Mouse (Mus musculus): ENCODE measurements around the gene Tnni1.

Tnni1 gene

DNA sequence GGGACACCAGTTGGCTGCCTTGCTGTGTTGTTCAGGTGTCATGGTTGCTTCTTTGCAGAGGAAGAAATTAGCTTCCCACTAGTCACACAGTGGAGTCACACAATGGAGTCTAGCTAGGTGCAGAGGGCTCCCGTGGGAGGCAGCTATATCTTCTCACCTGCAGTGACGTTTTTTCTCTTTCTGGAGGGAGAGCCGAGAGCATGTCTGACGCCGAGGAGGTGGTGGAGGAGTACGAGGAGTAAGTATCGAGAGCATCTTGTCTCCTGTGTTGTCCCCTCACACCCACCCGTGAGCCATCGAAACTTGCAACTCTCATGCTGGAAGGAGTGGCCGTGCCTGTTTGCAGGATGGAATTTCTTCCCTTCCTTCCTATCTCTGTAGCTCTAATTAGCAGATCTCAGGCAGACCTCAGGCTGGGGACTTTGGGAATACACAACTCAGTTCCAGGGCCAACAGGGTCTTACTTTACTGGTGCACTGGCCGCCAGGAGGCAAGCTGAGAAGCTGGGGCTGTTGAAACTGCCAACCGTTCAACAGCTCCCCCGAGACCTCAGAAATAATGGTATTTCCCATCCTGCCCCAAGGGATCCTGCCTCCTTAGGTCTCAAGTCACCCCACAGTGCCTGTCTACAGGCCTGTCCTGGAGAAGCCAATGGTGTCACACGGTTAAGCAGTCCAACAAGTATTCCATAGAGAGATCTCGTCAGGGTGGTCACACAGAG is 61.6 kb downstream of the Tnni1 start:
- no peak for DNase-seq (ENCODE audit: low read depth, low spot score)

DNA sequence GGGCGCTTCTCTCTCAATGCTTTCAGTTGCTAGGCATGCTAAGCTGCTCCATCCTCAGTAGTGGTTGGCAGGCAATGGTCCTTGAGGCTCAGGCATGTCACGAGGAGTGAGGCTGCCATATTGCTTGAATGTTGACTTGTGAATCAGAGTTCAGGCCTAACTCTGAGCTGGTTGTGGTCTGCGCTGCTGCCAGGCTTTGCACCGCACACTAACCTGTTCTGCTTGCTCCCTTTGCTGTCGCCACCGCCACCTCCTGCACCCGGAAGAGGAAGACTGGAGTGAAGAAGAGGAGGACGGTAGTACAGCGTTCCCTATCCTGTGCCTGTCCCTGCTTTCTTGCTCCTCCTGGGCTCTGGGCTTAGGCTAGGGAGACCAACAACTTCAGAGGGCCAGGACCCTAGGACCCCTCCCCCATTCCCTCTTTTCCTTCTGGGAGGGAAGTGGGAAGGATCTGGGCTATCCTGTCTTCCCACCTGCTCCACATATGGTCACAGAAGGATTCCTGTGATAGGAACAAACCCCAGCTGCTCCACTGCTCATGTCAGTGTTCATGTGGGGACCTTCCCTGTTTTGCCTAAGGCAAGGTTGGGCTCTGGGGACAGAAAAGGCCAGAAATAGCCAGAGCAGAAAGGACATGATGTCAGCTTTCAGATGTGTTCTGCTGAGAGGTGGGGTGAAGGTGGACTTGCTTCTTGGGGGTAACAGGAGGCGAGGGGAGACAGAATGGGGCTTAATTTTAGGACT is 64.5 kb downstream of the Tnni1 start:
- no peak for DNase-seq (ENCODE audit: low read depth, low spot score)

DNA sequence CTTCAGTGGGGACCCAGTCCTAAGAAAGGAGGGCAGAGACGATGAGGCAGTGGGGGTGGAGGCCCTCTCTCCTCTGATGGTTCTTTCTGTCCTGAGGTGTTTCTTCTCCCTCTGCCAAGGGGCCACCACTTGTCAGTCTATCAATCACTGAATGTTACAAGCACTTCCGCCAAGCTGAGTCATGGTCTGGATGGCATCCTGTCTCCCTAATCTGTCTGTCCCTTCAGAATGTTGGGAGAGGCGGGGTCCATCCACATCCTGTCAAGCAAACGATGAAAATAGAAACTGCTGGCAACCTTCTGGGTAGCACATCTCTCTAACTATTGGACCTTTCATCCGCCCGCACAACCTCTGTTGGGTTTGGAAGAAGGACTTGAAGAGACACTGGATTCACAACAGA is 65.2 kb downstream of the Tnni1 start:
- no peak for DNase-seq (ENCODE audit: low read depth, low spot score)

DNA sequence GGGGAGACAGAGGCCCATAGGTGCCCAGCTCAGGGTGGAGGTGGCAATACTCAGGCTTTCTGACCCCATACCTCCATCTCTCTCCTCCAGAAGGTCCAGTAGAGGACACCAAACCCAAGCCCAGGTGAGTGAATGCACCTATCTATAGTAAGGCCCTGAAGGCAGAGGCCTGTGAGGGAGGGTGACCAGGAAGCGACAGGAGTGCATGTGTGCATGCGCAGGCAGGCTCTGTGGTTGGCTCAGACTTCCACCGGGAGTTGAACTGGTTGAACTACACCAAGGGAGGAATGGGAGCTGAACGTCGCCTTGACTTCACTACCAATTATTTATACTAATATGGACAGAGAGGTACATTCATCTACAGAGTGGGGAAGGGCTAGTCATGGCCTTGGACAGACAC is 67.4 kb downstream of the Tnni1 start:
- no peak for DNase-seq (ENCODE audit: low read depth, low spot score)

DNA sequence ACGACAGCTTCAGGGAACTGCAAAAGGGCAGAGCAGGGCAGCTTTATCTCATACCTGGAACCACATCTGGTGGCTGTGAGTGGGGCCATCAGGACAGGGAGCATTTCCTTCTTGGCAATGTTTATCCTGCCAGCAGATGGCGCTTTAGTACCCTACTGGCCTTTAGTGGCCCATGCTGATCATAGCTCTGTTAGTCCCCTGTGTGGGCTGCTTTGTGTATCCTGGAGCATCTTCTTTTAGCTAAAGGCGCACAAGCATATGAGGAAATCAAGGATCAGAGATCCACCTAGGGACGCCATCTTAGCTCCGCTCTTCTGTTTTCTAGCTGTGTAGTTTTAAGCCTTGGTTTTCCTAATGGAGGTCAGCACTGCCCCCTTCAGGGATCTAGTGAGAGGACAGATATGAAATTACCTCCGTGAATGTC is 67.9 kb downstream of the Tnni1 start:
- DNase-seq (ENCODE audit: low read depth, low spot score) = peak; percentile 28

DNA sequence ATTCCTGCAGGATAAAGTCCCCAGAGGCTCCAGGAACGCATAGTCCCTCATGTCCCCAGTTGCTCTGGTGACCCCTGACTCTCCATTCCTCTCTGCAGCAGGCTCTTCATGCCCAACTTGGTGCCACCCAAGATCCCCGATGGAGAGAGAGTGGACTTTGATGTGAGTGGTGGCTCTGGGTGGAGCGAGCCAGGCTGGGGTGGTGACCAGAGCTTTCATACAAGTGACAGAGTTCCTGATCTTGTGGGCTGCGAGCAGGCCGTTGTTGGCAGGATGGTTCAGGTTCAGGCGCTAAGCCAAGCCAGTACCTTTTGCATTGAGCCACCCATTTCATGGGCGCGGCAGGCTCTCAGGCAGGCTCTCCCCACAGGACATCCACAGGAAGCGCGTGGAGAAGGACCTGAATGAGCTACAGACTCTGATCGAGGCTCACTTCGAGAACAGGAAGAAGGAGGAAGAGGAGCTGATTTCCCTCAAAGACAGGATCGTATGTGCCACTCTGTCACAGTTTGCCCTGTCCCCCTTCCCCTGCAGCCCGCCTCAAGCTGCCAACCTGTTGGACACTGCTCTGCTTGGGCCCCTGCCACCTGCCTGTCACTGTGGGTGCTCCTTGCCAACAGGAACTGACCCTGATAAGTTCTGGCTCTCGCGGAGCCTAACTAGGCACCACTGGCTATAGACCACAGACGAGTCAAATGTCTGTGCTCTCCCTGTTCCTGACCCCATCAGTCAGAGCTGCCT is 68.5 kb downstream of the Tnni1 start:
- no peak for DNase-seq (ENCODE audit: low read depth, low spot score)

DNA sequence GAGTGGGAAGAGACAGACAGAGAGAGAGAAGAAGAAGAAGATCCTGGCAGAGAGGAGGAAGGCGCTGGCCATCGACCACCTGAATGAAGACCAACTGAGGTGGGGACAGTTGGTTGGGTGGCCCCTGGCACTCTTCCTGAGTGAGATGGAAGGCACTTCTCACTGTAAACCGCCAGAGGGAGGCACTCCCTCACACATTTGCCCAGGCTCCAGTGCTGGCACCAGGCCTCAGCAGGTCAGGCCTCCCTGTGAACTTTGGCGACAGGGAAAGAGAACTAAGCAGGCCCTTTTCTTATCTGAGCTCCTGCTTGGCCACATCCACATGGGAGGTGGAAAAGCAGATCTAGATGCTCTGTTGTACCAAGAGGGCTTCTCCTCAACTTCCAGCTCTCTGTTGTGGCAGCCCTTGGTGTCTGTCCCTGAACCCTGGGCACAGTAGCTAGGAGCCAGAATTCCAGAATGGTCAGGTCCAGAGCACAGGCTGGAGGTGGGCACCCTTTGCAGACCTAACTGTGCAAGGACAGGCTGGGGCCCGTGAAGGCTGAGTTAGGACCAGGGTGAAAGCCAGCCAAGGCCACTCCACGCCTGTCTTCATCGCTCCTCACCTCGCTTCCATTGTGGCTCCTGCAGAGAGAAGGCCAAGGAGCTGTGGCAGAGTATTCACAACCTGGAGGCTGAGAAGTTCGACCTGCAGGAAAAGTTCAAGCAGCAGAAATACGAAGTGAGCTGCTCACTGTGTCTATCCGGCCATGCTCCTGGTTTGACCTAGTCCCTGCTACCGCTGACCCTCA is 71.7 kb downstream of the Tnni1 start:
- no peak for DNase-seq (ENCODE audit: low read depth, low spot score)

DNA sequence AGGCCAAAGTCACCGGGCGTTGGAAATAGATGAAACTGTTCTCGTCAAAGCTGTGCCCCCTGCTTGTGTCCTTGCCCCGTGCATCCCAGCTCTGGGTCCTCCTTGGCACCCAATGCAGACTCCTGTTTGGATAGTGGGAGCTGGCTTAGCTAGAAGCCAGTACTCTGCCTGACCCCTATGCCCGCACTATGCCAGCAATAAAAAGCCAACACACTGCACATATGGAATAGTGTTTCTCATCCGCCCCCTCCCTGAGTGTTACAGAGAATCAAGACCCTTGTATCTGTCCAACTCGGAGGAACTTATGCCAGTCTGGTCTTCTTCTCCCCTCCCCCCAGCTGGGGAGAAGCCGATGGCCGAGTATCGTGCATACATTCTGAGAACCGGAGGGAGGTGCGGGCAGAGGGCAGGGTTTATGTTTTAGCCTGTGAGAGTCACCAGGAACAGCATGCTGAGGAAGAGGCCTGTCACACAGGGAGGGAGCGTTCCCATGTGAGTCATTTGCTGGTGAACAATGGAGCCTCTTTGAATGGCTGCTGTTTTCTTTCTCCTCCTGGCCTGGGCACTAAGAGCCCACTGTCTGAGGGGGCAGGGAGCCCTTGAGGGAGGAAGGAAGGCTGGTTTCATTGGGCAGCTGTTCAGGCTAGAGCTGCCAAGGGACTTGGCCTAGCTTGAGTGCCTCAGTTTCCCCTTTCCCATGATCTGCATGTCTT is 73.0 kb downstream of the Tnni1 start:
- no peak for DNase-seq (ENCODE audit: low read depth, low spot score)

DNA sequence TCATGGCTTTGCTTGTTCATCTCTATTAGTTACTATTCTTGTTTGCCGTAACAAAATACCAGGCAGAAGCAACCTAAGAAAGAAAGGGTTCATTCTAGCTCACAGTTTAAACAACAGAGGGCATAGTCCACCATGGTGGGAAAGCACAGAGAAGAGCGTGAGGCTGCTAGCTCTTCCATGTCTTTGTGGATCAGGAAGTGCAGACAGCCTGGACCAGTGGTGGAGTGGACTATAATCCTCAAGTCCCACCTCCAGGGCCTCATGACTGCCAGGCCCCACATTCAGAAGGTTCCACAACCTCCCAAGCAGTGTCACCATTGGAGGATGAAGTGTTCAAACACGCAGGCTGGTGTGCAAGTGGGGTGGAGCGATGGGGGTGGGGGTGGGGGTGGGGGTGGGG is 74.0 kb downstream of the Tnni1 start:
- DNase-seq (ENCODE audit: low read depth, low spot score) = no peak

DNA sequence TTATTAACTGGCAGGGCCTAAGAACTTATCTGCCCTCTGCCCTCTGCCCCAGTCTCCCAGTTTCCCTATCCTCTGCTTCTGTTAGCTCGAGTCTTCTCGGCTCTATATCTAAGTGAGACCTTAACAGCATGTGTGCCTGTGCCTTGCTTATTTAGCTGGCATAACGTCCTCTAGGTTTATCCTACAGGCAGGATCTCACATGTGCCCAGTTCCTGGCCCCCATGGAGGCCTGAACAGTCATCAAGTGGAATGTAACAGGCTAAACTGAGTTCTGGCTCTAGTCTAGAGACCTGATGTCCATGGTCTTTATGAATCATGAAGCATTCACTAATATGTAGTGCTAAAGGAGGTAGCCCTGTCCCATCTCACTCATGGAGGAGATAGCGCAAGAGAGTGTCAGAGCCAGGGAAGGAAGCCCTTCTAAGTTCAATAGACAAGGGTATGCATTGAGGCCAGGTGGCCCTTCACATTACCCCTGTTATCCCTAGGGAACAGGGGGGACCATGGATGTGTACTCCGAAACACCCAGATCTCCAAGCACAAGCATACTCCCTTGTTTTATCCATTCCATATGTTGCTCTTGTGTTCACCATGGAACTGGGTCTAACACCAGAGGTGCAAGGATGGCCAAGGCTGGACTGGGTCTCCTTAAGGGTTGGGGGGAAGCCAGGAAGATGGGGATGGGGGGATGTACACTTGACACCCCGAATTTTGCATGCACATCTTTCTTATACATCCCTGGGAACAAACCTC is 75.5 kb downstream of the Tnni1 start:
- no peak for DNase-seq (ENCODE audit: low read depth, low spot score)

DNA sequence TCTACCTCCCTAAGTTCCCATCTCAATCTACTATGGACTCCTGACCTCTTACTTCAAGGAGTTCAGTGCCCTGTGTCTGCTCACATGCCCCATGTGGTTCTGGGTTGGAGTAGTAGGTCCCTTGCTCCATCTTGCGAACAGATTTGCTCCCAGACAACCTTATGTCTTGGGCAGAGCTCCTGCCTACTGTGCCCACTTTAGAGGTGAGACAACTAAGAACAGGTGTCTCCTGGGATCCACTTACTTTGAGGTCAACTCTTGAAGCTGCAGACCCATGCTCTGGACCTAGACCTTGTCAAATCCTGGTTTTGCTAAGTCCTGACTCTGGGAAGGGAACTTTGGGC is 76.1 kb downstream of the Tnni1 start:
- DNase-seq (ENCODE audit: low read depth, low spot score) = no peak

DNA sequence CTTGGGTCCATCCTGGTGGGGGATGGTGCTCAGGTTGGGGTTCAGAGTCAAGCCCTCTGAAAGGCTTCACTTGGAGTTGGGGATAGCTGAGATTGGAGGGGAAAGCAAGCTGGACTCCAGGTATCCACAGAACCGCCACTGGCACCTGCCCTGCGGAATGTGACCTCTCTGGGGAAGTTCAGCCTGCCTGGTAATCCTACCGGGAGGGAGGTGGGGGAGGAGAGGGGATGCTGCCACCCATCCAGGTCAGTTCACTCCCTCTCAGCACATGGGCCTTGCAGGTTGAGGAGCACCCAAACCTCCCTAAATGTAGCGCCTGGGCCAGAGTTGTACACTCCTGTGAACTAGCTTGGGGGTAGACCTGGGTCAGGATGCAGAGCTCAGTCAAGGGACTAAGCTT is 76.8 kb downstream of the Tnni1 start:
- DNase-seq (ENCODE audit: low read depth, low spot score) = no peak

DNA sequence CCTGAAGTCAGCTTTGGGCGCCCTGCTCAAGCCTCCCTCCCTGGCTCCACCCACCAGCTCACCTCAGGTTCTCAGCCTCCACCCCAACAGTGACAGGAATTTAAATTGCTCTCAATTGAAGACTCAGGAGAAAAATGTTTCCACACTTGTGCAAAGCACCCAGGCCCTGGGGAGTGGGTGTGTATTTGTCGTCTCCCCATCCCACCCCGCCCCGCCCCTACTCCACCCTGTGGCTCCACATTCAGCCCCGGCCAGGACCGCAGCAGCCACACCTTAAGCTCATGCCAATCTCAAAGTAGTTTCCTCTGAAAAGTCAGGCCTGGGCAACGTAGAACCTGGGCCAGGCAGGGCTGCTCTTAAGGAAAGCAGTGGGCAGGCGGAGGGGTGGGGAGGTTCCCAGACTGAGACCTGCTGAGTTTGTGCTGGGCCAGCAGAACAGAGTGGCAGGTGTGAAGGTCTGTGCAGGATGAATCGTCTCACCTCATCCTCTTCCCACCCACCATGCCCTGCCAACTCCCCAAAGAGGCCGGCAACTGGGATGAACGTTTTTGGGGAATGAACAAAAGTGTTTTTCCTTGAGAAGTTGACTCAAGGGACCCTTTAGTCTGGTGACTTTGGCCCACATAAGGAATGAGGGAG is 78.0 kb downstream of the Tnni1 start:
- no peak for DNase-seq (ENCODE audit: low read depth, low spot score)

DNA sequence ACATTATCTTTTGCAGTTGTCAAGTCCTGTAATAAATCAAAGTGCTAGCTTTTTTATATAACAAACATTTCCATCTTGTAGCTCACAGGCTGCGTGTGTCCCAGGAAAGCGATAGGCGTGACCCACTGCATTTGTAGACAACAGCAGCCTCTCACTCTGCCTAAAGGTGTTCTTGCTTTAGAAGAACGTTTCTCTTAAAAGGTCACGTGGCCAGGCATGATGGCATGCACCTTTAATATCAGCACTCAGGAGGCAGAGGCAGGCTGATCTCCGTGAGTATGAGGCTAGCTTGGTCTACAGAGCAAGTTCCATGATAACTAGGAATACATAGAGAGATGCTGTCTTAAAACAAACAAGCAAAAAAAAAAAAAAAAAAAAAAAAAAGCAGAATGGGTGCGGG is 79.3 kb downstream of the Tnni1 start:
- no peak for DNase-seq (ENCODE audit: low read depth, low spot score)

Data from retina, adult 2 months (tissue).